10 mouse cellular contexts compared by ENCODE assay signal in genomic region chr16:95588849-95589248, GRCm38 (mm10).
"Had no signal": no experiment of that assay in that cellular context is flagged by ENCODE, and none has a peak within 500 bp of the region (broad histone marks: within the 10 kb centered on the region; RNA-seq: fewer than 3 reads in every experiment).

No protein-coding gene starts in this region.

- H3K27me3 ChIP-seq: limb, embryonic 13.5 days had no signal

- DNase-seq: kidney, adult 8-10 months; midbrain, embryonic 14.5 days; thymus, adult 18-20 months; thymus, postnatal 25 days had no signal

- H3K4me3 ChIP-seq: hindbrain, embryonic 15.5 days; left cerebral cortex, adult 2 months; limb, embryonic 13.5 days; myocyte had no signal

- H3K27ac ChIP-seq: hindbrain, embryonic 15.5 days; left cerebral cortex, adult 2 months; limb, embryonic 13.5 days; liver, embryonic 14.5 days had no signal

- H3K4me2 ChIP-seq: hindbrain, embryonic 15.5 days; limb, embryonic 13.5 days had no signal

- H3K9ac ChIP-seq: hindbrain, embryonic 15.5 days; limb, embryonic 13.5 days; liver, embryonic 14.5 days had no signal

- H3K36me3 ChIP-seq: hindbrain, embryonic 15.5 days; limb, embryonic 13.5 days had no signal

- H3K9me3 ChIP-seq: hindbrain, embryonic 15.5 days had no signal

- ATAC-seq: intestine, embryonic 16.5 days had no signal
